Mouse (Mus musculus): ENCODE data around the gene Golga1. TPM values are rescaled to one million over a fixed set of nuclear protein-coding genes. Genes with fewer than 3 reads are reported as not detected.
"Not testable (repeated sequence)": the region's sequence is repeated elsewhere in the genome, so short reads cannot be mapped to it uniquely, and the experiment has no call there.

The Golga1 gene
- polyA plus RNA-seq, 1 experiment from 2014 or later, result 28.8 TPM

GRCm38 (mm10) chr2:39011264-39011663 is 54.1 kb downstream of the Golga1 start:
- no peak overlapping the region for H3K9ac ChIP-seq (ENCODE audit: low read length)
- peaks cover 40% of the 10 kb centered on the region for H3K36me3 ChIP-seq (ENCODE audit: control insufficient read depth, insufficient read depth, low read length)
- DNase-seq (ENCODE audit: low spot score) (no peak), ATAC-seq (replicated peaks; ENCODE audit: low FRiP score, low TSS enrichment, low read depth) (no peak)
- H3K4me1 ChIP-seq (replicated peaks; ENCODE audit: control insufficient read depth, insufficient read depth, low read length), result peaks cover 15% of the 10 kb centered on the region
- H3K4me2 ChIP-seq (ENCODE audit: low read length), result no peak overlapping the region
- H3K4me3 ChIP-seq (ENCODE audit: low read depth, low read length), result no peak overlapping the region
- no peak overlapping the region for H3K27ac ChIP-seq (ENCODE audit: low read depth)
- no peaks in the 10 kb centered on the region for H3K9me3 ChIP-seq (ENCODE audit: control insufficient read depth, low read length)
- H3K27me3 ChIP-seq (replicated peaks; ENCODE audit: control insufficient read depth, insufficient read depth, low read length), result no peaks in the 10 kb centered on the region

- 94% methylated on average over 4 of the region's 5 CpGs for WGBS
- H3K4me2 ChIP-seq (ENCODE audit: low read length); ATAC-seq (replicated peaks; ENCODE audit: low FRiP score, low TSS enrichment, low read depth); H3K9ac ChIP-seq (ENCODE audit: low read length); H3K9me3 ChIP-seq (ENCODE audit: control insufficient read depth, low read length); H3K4me3 ChIP-seq (ENCODE audit: low read depth, low read length); H3K27ac ChIP-seq (ENCODE audit: low read depth); DNase-seq (ENCODE audit: low spot score); H3K27me3 ChIP-seq (replicated peaks; ENCODE audit: control insufficient read depth, insufficient read depth, low read length): not testable (repeated sequence)
- Histone ChIP-seq H3K36me3 (ENCODE audit: control insufficient read depth, insufficient read depth, low read length) (peaks cover 29% of the 10 kb centered on the region), H3K4me1 (replicated peaks; ENCODE audit: control insufficient read depth, insufficient read depth, low read length) (peaks cover 19% of the 10 kb centered on the region)
These were observed 55.2 kb downstream of the Golga1 start for GRCm38 (mm10) chr2:39010144-39010543.

GRCm38 (mm10) chr2:39008954-39009365 is 56.4 kb downstream of the Golga1 start:
- Histone ChIP-seq H3K4me2 (ENCODE audit: low read length) (peak overlapping the region; percentile 91), H3K27me3 (replicated peaks; ENCODE audit: control insufficient read depth, insufficient read depth, low read length) (no peaks in the 10 kb centered on the region), H3K4me3 (ENCODE audit: low read depth, low read length) (peak overlapping the region; percentile 83), H3K9me3 (ENCODE audit: control insufficient read depth, low read length) (no peaks in the 10 kb centered on the region), H3K27ac (ENCODE audit: low read depth) (peak overlapping the region; percentile 85; the same call in 1 of the 2 replicates), H3K9ac (ENCODE audit: low read length) (peak overlapping the region; percentile 88), H3K4me1 (replicated peaks; ENCODE audit: control insufficient read depth, insufficient read depth, low read length) (peaks cover 22% of the 10 kb centered on the region), H3K36me3 (ENCODE audit: control insufficient read depth, insufficient read depth, low read length) (peaks cover 19% of the 10 kb centered on the region)
- DNase-seq (ENCODE audit: low spot score) (peak; percentile 62), ATAC-seq (replicated peaks; ENCODE audit: low FRiP score, low TSS enrichment, low read depth) (no peak)
- 9% methylated on average over 3 of the region's 3 CpGs for WGBS

GRCm38 (mm10) chr2:39008350-39008851 is 56.9 kb downstream of the Golga1 start:
- Histone ChIP-seq H3K9me3 (ENCODE audit: control insufficient read depth, low read length) (no peaks in the 10 kb centered on the region), H3K4me1 (replicated peaks; ENCODE audit: control insufficient read depth, insufficient read depth, low read length) (peaks cover 28% of the 10 kb centered on the region)
- ATAC-seq (replicated peaks; ENCODE audit: low FRiP score, low TSS enrichment, low read depth), result peak; percentile 41

GRCm38 (mm10) chr2:39007865-39008264 is 57.5 kb downstream of the Golga1 start:
- Histone ChIP-seq H3K4me1 (replicated peaks; ENCODE audit: control insufficient read depth, insufficient read depth, low read length) (peaks cover 31% of the 10 kb centered on the region), H3K27ac (ENCODE audit: low read depth) (peak overlapping the region; percentile 85), H3K9ac (ENCODE audit: low read length) (peak overlapping the region; percentile 88), H3K4me2 (ENCODE audit: low read length) (peak overlapping the region; percentile 91), H3K27me3 (replicated peaks; ENCODE audit: control insufficient read depth, insufficient read depth, low read length) (no peaks in the 10 kb centered on the region), H3K36me3 (ENCODE audit: control insufficient read depth, insufficient read depth, low read length) (peaks cover 19% of the 10 kb centered on the region), H3K9me3 (ENCODE audit: control insufficient read depth, low read length) (no peaks in the 10 kb centered on the region), H3K4me3 (ENCODE audit: low read depth, low read length) (peak overlapping the region; percentile 83)
- 1% methylated on average over 44 of the region's 44 CpGs for WGBS
- peak; percentile 82 for ATAC-seq (replicated peaks; ENCODE audit: low FRiP score, low TSS enrichment, low read depth)
- DNase-seq (ENCODE audit: low spot score), result peak; percentile 92

More at GRCm38 (mm10) chr2:39008350-39008851, 56.9 kb downstream of the Golga1 start:
- peak overlapping the region; percentile 88 for H3K9ac ChIP-seq (ENCODE audit: low read length)
- peak overlapping the region; percentile 83 for H3K4me3 ChIP-seq (ENCODE audit: low read depth, low read length)
- WGBS, result 2% methylated on average over 24 of the region's 25 CpGs
- H3K27me3 ChIP-seq (replicated peaks; ENCODE audit: control insufficient read depth, insufficient read depth, low read length), result no peaks in the 10 kb centered on the region
- peak overlapping the region; percentile 85 for H3K27ac ChIP-seq (ENCODE audit: low read depth)
- peaks cover 19% of the 10 kb centered on the region for H3K36me3 ChIP-seq (ENCODE audit: control insufficient read depth, insufficient read depth, low read length)
- H3K4me2 ChIP-seq (ENCODE audit: low read length), result peak overlapping the region; percentile 91
- DNase-seq (ENCODE audit: low spot score), result no peak

GRCm38 (mm10) chr2:39006149-39006730 is 59.1 kb downstream of the Golga1 start:
- no peak overlapping the region for H3K27ac ChIP-seq (ENCODE audit: low read depth)
- peak overlapping the region; percentile 97 for H3K4me2 ChIP-seq (ENCODE audit: low read length)
- H3K4me1 ChIP-seq (replicated peaks; ENCODE audit: control insufficient read depth, insufficient read depth, low read length), result peaks cover 35% of the 10 kb centered on the region
- DNase-seq (ENCODE audit: low spot score), result no peak
- no peak for ATAC-seq (replicated peaks; ENCODE audit: low FRiP score, low TSS enrichment, low read depth)
- H3K9ac ChIP-seq (ENCODE audit: low read length), result no peak overlapping the region; the same call in 1 of the 2 replicates
- H3K9me3 ChIP-seq (ENCODE audit: control insufficient read depth, low read length), result no peaks in the 10 kb centered on the region
- H3K27me3 ChIP-seq (replicated peaks; ENCODE audit: control insufficient read depth, insufficient read depth, low read length), result no peaks in the 10 kb centered on the region
- H3K4me3 ChIP-seq (ENCODE audit: low read depth, low read length), result peak overlapping the region; percentile 85
- WGBS, result 89% methylated on average over 14 of the region's 14 CpGs
- peaks cover 29% of the 10 kb centered on the region for H3K36me3 ChIP-seq (ENCODE audit: control insufficient read depth, insufficient read depth, low read length)

GRCm38 (mm10) chr2:39005574-39006079 is 59.7 kb downstream of the Golga1 start, which contains the start of gene Rpl35:
Gene Rpl35 (minus strand): TSS chr2:39005624.
- DNase-seq (ENCODE audit: low spot score) (peak; percentile 72), ATAC-seq (replicated peaks; ENCODE audit: low FRiP score, low TSS enrichment, low read depth) (no peak)
- Histone ChIP-seq H3K27me3 (replicated peaks; ENCODE audit: control insufficient read depth, insufficient read depth, low read length) (no peaks in the 10 kb centered on the region), H3K4me2 (ENCODE audit: low read length) (peak within 1 kb of the TSS; percentile 97), H3K9me3 (ENCODE audit: control insufficient read depth, low read length) (no peaks in the 10 kb centered on the region), H3K9ac (ENCODE audit: low read length) (peak within 1 kb of the TSS; percentile 93), H3K27ac (ENCODE audit: low read depth) (peak within 1 kb of the TSS; percentile 89), H3K36me3 (ENCODE audit: control insufficient read depth, insufficient read depth, low read length) (peaks cover 35% of the 10 kb centered on the region), H3K4me1 (replicated peaks; ENCODE audit: control insufficient read depth, insufficient read depth, low read length) (peaks cover 35% of the 10 kb centered on the region), H3K4me3 (ENCODE audit: low read depth, low read length) (peak within 1 kb of the TSS; percentile 85)
- 10% methylated on average over 15 of the region's 15 CpGs for WGBS

GRCm38 (mm10) chr2:39004880-39005435 is 60.4 kb downstream of the Golga1 start, which contains the start of gene Arpc5l:
Gene Arpc5l (plus strand): TSS chr2:39005348.
- Histone ChIP-seq H3K9me3 (ENCODE audit: control insufficient read depth, low read length) (no peaks in the 10 kb centered on the region), H3K4me3 (ENCODE audit: low read depth, low read length) (peak within 1 kb of the TSS; percentile 85), H3K4me2 (ENCODE audit: low read length) (peak within 1 kb of the TSS; percentile 97), H3K9ac (ENCODE audit: low read length) (peak within 1 kb of the TSS; percentile 93), H3K27ac (ENCODE audit: low read depth) (peak within 1 kb of the TSS; percentile 89), H3K4me1 (replicated peaks; ENCODE audit: control insufficient read depth, insufficient read depth, low read length) (peaks cover 35% of the 10 kb centered on the region), H3K27me3 (replicated peaks; ENCODE audit: control insufficient read depth, insufficient read depth, low read length) (no peaks in the 10 kb centered on the region), H3K36me3 (ENCODE audit: control insufficient read depth, insufficient read depth, low read length) (peaks cover 41% of the 10 kb centered on the region)
- peak; percentile 82 for ATAC-seq (replicated peaks; ENCODE audit: low FRiP score, low TSS enrichment, low read depth)
- WGBS, result under 1% methylated on average over 58 of the region's 58 CpGs
- peak; percentile 87 for DNase-seq (ENCODE audit: low spot score)

All from intestine, embryonic 14.5 days (tissue).